Mouse (Mus musculus) left cerebral cortex, postnatal 4 days (tissue): ENCODE results near the gene Crym. TPM values are rescaled to one million over a fixed set of nuclear protein-coding genes. Genes with fewer than 3 reads are reported as not detected.

ENCODE experiments used
- DNase-seq: peaks from one replicate; pipeline ENCODE4 v3.0.0-alpha.2; 2022
- intact Hi-C: fragments of 180-260 bp; cut with DNase I; formaldehyde crosslinking; loops from one replicate; pipeline ENCODE4 v1.15.1; 2025
- total RNA-seq, 2 experiments: library from RNA; stranded (reverse); gene quantifications; 2 replicates each; pipeline ENCODE4 v1.2.3; 2021

The Crym gene
- total RNA-seq, 2 experiments from 2014 or later: 93.0 to 126 TPM

DNA sequence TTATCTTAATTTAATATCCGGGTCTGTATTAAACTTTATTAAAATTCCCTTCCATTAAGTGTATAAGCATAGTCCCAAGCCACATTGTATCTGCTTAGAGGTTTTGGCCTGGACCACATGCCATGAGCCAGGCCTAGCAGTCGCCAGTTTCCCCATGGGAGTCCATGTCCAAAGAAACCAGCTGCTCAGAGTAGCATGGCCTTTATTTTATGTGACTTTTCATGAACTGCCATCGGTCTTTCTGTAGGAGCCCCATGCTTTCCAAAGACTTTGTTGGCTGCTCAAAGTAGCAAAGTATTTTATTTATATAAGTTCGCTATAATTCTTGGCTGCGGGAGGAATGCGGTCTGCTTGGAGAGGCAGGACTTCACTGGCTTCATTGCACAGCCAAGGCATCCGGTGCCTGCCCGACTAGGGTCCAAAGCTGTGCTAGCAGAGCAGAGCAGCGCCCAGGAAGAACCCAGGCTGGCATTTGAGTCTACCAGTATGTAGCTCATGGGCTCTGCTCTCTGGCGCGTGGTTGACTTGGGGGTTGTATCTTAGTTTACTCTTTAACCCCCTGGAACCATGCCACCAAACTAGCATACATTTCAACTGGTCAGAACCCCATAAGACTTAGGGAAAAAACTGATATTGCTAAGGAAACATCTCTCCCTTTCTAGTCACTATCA, 38.2 kb downstream of the Crym start:
- intact Hi-C loops: no loop called here
- peak; percentile 8 for DNase-seq

DNA sequence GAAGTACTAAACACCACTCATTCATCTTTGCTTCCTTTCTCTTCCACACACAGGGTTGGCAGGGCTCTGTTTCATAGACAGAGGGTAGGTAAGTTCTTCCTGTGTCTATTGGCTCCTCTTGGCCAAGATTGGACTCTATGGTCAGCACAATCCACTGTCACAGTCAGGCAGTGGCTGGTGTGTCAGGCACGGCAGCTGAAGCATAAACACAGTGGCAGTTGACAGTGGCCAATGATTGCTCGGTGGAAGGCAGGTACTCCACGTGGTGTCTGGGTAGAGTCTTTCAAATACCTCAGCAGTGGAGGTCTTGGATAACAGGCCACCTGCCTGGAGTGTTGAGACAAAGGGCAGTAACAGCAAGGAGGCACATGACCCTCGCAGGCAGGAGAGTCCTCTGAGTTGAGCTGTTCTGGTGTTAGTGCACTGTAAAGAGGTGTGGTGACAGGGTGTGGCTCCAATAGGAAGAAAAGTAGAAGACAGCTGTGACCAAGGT, 43.7 kb downstream of the Crym start:
- intact Hi-C loops: no loop called here
- DNase-seq: no peak

DNA sequence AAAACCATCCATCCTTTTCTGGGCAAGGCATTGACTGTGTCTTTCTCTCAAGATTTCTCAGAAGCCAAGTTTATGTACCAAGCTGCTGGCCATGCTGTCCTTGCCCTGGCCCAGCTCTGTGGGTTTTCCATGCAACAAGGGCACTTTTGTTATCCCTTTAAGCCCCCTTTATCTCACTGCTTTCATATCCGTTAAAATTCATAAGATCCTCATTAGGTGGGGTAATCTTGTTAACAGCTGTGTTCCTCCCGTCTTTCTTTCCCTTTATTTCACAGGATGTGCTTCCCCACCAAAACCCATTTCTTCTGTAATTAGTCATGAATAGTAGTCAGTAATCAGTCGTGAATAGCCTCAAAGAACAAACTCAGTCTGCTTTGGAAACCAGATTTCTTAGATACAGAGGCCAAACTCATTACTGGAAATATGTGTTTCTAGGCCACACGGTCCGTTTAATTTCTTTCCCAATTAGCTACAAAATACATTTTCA, 44.3 kb downstream of the Crym start:
- intact Hi-C loops: no loop called here
- no peak for DNase-seq

DNA sequence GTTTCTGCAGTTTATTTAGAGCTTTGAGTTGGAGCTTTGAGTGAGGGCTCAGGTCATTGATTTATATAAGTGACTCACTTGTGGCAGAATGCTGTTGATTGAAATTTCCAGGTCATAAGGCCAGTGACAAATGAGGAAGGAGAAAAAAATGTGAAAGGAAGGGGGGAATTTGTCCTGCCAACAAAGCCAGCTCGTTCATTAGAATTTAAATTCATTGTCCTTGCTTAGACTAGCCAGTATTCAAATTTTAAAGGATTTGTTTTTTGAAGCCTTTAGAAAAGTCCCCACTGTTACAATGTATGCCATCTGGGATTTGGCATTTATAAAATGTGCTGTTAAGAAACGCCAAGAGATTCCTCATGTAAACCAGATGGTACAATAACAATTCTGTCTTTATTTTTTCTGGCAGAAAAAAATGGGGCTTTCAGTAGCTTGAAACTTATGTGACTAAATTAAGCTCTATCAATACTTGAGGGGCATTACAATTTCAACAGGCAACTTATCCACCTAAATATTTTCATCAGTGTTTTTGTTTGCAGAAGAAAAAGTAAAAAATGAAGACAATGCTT, 45.0 kb downstream of the Crym start:
- DNase-seq: no peak
- intact Hi-C loops: no loop called here

DNA sequence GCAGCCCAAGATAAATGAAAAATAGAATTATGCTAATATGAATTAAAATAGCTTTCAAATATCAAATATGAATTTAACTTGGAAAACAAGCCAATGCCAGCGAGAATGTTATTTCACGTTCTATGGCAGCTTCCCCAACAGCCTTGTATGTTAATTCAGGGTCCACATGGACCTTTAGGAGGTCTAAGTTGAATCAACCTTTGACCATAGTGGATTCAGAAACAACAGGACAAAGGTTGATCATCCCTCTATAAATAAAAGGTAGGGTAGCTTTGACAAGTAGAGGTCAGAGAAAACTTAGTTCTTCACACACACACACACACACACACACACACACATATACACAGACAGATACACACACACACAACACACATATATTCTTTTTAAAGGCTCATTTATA, 51.0 kb downstream of the Crym start:
- DNase-seq: no peak
- intact Hi-C loops: no loop called here

DNA sequence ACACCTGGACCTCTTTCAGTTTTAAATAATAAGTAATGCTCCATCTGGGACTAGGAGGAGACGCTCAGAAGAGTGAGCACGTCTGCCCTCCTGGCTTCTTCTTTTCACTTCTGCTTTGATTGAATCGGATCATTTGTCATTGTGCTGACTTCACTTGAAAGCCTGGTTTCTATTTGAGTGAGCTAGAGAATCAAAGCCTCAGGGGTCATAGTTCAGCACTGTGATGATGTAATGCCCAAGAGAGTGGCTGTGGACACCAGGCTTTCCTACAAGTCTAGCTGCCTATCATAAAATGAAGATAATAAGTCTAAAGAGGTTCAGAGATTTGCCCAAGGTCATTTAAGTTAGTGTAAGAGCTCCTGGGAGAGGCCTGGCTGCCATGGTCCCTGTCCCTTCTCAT, 51.7 kb downstream of the Crym start:
- DNase-seq: no peak
- intact Hi-C loops: no loop called here

DNA sequence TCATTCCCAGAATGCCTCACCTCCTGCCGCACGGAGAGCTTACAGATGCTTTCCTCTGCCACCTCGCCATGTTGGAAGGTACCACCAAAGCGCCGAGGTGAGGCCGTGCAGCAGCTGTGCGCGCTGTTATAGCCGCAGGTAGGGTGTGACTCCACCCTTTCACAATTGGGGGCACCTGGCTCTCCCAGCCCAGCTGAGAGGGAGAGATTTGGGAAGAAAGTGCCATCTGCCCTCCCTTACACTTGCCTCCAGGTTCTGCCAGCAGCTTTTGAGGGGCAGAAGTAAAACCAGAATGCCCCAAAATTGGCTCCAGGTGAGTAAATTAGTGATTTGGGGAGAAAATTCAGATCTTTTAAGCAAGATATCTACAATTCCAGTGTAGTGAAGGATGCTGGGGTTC, 56.7 kb downstream of the Crym start, which contains the start of gene Zp2:
TSS of gene Zp2 (minus strand) at position 101 of the 400 bp plus-strand sequence.
- intact Hi-C loops: no loop called here
- no peak for DNase-seq

DNA sequence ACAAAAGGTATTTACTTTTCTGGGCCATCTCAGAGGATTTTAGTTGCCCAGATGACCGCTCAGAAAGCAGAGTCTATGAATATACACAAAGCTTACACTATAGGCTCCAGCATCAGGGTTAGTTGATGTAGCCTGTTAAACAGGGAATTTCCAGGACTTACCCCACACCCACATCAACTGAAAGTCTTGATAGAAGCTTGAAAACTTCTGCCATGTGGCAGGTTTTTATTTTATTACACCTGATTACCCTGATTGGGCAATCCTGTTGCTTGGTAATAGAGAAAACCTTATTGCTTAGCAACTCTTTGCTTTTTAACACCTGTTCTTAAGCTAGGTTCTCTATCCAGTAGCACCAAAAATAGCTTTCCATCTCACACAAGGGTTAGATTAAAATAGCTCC, 59.2 kb downstream of the Crym start:
- DNase-seq: no peak
- intact Hi-C loops: no loop called here

Other genes with a start within 250 kb of the Crym start
- gene Dnah3, start 106.8 kb downstream of the Crym start, total RNA-seq: under 1 TPM; 0.34 to 0.52 TPM
- 1 to 10 TPM; 7.0 to 9.1 TPM for gene Tmem159, start 99.8 kb downstream of the Crym start, total RNA-seq
- under 1 TPM; 0.44 TPM for gene Zp2, start 56.8 kb downstream of the Crym start, total RNA-seq
- gene Anks4b, start 28.3 kb downstream of the Crym start, total RNA-seq: under 1 TPM; 0.16 to 0.32 TPM
- not detected for gene Abca14, start 1.9 kb upstream of the Crym start, total RNA-seq
- not detected for gene Abca15, start 126.6 kb upstream of the Crym start, total RNA-seq
- gene Abca16, start 207.5 kb upstream of the Crym start, total RNA-seq: not detected